Mouse (Mus musculus) splenic B cell, adult 2 months (primary cell): ENCODE measurements around the gene Nle1.
A peak's percentile ranks its signal among the peaks of the same experiment; 100 is the strongest.
"Not testable (repeated sequence)": the region's sequence is repeated elsewhere in the genome, so short reads cannot be mapped to it uniquely, and the experiment has no call there.

Experiments used
- DNase-seq: peaks from one replicate; pipeline ENCODE4 v3.0.0-alpha.2; 2011; ENCODE audit warnings: low read depth, low spot score
- H3K27me3 ChIP-seq: 2 replicates; pipeline ENCODE4 v1.6.1; 2012; ENCODE audit warnings: mild to moderate bottlenecking, low read length, moderate library complexity, mixed read lengths; ENCODE audit not compliant: control insufficient read depth, poor library complexity, insufficient read depth, severe bottlenecking
- H3K36me3 ChIP-seq: 2 replicates; pipeline ENCODE4 v1.6.1; 2012; ENCODE audit warnings: mild to moderate bottlenecking, low read length, moderate library complexity, mixed read lengths; ENCODE audit not compliant: control insufficient read depth, poor library complexity, insufficient read depth, severe bottlenecking

Gene Nle1

GRCm38 (mm10) chr11:82930391-82930955, 22.3 kb upstream of the Nle1 start:
- not testable (repeated sequence) for H3K27me3 ChIP-seq, H3K36me3 ChIP-seq, DNase-seq

DNA sequence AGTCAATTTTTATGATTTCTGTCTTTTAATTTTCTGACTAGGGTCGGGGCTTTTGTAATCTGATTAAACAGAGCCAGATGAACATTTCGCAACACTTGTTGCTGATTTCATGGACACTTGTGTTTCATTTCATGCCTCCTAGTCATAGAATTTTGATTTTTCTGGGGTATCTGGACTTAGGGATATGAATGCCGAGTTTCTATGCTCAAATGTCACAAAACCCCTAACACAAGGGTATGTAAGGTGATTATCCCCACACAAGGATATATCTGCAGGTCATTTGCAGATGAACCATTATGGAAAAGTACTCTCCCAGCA, 21.4 kb upstream of the Nle1 start:
- Histone ChIP-seq H3K36me3 (no peaks in the 10 kb centered on the region), H3K27me3 (no peaks in the 10 kb centered on the region; the same call in 1 of the 2 replicates)
- no peak for DNase-seq

DNA sequence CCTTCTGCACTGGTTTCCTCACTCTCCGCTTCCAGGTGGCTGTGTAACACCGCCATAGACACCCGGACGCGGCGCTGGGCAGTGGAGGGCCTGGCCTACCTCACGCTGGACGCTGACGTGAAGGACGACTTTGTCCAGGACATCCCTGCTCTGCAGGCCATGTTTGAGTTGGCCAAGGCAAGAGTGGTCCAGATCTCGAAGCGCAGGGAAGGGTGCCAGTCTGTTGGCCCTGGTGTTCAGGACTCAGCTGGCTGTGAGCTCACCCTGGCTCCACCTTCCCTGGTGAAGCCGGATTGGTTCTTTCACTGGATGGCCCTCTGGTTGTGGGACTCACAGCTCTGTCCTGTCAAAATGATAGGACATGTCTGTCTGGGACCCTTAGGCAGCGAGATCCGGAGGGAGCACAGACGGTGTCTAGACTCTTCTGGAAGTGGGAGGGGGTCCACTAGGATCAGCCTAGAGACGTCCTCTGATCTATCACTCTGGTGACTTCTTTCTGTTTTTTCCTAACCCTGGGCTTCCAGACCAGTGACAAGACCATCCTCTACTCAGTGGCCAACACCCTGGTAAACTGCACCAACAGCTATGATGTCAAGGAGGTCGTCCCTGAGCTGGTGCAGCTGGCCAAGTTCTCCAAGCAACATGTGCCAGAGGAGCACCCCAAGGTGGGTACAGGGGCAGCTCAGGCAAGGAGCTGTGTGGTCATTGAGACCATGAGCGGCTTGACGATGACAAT, 20.9 kb upstream of the Nle1 start:
- DNase-seq, result no peak
- Histone ChIP-seq H3K27me3 (no peaks in the 10 kb centered on the region; the same call in 1 of the 2 replicates), H3K36me3 (no peaks in the 10 kb centered on the region)

DNA sequence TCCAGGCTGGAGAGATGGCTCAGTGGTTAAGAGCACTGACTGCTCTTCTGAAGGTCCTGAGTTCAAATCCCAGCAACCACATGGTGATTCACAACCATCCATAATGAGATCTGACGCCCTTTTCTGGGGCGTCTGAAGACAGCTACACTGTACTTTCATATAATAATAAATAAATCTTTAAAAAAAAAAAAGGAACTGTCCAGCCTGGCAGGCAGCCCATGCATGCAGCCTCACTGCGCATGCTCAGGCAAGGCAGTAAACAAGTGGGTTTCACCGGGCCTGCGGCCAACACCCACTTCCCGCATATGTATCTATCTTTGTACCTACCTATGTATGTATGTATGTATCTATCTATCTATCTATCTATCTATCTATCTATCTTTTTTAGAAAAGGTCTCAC, 15.7 kb upstream of the Nle1 start:
- not testable (repeated sequence) for H3K27me3 ChIP-seq, DNase-seq, H3K36me3 ChIP-seq

DNA sequence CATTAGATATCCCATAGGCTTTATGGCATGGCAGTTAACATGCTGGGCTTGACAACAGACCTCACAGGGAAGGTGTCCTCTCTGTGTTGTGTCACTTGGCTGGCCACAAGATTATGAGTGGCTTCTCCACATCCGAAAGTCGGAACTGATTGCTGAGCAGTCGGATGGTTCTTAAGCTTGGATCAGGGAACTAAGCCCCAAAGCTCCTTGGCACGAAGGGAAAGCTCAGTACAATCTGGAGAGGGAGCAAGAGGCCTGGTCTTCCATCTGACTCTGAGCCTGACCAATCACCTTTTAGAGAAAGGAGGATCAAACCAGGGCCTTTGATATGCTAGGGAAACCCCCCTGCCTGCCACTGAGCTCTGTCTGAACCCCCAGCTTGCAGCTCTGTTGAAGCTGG, 13.5 kb upstream of the Nle1 start:
- DNase-seq, result no peak
- no peaks in the 10 kb centered on the region; the same call in 1 of the 2 replicates for H3K27me3 ChIP-seq
- no peaks in the 10 kb centered on the region for H3K36me3 ChIP-seq

- no peak for DNase-seq
- Histone ChIP-seq H3K36me3 (no peaks in the 10 kb centered on the region), H3K27me3 (no peaks in the 10 kb centered on the region; the same call in 1 of the 2 replicates)
Measured at GRCm38 (mm10) chr11:82920768-82921167, 12.6 kb upstream of the Nle1 start.

GRCm38 (mm10) chr11:82914711-82915352, 6.6 kb upstream of the Nle1 start:
- peak; percentile 83 for DNase-seq
- Histone ChIP-seq H3K36me3 (no peaks in the 10 kb centered on the region), H3K27me3 (no peaks in the 10 kb centered on the region; the same call in 1 of the 2 replicates)

- no peaks in the 10 kb centered on the region for H3K27me3 ChIP-seq
- no peaks in the 10 kb centered on the region for H3K36me3 ChIP-seq
- DNase-seq, result no peak
Measured at GRCm38 (mm10) chr11:82910679-82911389, 2.6 kb upstream of the Nle1 start.

DNA sequence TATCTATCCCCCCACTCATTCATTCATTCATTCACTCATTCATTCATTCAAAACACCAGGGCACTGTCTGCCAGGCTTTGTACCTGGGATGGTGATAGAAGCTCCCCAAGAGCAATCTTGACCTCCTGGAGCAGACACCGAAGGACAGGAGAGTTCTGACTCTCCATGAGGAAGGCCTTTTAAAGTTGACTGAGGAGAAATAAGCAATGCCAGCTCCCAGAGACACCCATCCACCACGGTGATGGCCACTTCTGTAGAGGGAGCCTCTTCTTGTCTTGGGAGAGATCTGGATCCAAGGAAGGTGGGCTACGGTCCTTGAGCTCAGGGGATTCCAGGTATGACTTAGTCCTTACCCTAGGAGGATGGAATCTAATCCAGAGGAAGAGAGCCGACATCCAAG, 2.0 kb upstream of the Nle1 start, which contains the start of gene Unc45b:
TSS of gene Unc45b (plus strand) at position 301 of the 400 bp plus-strand sequence.
- H3K36me3 ChIP-seq, result no peaks in the 10 kb centered on the region
- no peak for DNase-seq

DNA sequence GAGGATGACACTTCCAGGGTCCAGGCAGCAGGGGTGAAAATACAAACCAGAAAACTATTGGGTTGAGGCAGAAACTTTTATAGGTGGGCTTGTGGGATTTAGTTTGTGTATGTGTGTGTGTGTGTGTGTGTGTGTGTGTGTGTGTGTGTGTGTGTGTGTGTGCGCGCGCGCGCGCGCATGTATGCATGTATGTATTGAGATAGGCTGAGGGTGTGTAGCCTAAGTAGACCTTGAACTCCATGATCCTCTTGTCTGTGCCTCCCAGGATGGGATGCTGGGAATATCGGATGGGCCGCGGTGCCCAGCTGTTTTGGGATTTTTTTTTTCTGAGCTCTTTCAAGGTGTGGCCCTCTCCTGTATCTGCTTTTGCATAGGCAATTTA, 388 bp upstream of the Nle1 start:
- Histone ChIP-seq H3K27me3 (no peaks in the 10 kb centered on the region), H3K36me3 (peaks cover 2% of the 10 kb centered on the region; the same call in 1 of the 2 replicates)
- no peak for DNase-seq

More for the DNA sequence above, 2.0 kb upstream of the Nle1 start, which contains the start of gene Unc45b:
- no peaks in the 10 kb centered on the region for H3K27me3 ChIP-seq

DNA sequence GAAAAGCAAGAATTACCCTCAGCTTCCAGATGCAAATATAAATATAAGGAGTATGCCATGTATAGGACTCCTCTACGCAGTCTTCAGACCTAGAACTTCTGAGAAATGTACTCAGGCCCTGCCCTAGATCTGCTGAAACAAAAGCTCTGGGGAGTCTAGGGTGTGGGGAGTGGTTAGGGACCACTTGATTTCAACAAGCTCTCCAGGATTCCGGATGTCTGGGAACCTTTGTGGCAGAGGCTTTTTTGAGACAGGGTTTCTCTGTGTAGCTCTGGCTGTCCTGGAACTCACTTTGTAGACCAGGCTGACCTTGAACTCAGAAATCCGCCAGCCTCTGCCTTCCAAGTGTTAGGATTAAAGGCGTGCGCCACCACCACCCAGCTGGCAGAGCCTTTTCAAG, 2.4 kb downstream of the Nle1 start:
- Histone ChIP-seq H3K36me3 (peaks cover 4% of the 10 kb centered on the region), H3K27me3 (no peaks in the 10 kb centered on the region)
- DNase-seq, result no peak

DNA sequence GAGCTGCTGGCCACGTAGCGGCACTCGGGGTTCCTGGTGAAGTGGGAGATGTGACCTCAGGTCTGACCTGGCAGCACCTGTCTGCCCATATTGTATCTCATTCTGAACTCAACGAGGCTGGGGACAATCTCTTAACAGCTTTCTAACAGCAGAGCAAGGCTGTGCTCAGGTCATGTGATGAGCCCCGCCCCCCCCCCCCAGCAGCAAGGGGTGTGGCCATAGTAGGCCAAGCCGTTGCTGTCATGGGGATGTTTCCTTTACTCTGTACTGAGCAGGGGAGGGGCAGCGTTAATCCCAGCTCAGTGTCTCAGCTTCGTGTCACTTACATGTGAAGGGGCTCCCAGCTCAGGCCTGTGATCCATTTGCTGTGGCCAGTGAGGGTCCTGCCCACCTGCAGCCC, 3.3 kb downstream of the Nle1 start:
- Histone ChIP-seq H3K27me3 (no peaks in the 10 kb centered on the region), H3K36me3 (peaks cover 4% of the 10 kb centered on the region)
- DNase-seq, result no peak

DNA sequence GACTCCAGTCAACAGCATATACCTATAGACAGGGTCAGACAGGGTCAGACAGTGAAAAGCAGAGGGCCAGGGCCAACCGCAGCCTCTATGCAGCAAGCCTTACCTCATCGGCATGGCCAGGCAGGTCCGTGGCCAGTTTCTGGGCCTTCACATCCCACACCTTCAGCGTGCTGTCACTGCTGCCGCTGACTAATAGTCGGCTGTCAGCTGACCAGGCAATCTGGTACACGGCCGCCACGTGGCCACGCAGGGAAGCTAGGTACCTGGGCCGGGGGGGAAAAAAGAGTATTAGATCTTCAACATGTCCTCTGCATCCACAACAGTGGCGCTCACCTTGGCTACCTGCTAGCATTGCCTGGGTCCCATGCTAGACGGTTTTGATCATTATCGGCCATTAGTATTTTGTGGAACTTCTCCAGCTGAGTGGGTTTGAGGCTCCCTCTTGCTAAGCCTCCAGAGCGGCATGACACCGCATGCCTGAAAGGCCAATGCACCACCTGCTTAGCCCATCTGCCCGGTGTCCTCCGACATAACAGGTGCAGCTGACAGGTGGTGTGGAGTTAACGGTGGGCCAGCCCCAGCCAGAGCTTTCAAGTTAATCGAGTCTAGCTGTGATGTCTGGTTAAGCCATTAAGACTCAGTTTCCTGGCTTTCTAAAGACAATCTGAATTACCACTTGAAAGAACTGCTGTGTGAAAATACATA, 6.5 kb downstream of the Nle1 start:
- no peak for DNase-seq
- H3K36me3 ChIP-seq, result peaks cover 4% of the 10 kb centered on the region
- H3K27me3 ChIP-seq, result no peaks in the 10 kb centered on the region

DNA sequence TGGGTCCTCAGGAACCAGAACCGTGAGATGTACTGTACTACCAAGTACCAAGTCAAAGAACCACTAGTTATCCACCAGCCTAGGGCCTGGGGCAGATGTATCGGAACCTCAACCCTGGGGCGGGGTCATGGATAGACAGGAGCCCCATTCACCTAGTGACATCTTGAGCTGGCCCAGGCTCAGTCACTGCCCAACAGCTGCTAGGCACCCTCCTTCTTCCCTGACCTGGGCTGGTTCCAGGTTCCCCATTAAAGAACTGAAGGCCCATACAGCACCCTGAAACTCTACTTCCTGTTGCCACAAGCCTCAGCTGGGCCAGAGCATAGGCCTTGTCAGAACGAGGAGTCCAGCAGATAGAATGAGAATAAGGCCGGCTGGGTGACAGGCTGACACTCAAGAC, 8.5 kb downstream of the Nle1 start:
- Histone ChIP-seq H3K36me3 (peaks cover 4% of the 10 kb centered on the region), H3K27me3 (no peaks in the 10 kb centered on the region)
- DNase-seq, result no peak
